Comparison of ENCODE assay signal across 10 mouse cellular contexts in the genomic region with DNA sequence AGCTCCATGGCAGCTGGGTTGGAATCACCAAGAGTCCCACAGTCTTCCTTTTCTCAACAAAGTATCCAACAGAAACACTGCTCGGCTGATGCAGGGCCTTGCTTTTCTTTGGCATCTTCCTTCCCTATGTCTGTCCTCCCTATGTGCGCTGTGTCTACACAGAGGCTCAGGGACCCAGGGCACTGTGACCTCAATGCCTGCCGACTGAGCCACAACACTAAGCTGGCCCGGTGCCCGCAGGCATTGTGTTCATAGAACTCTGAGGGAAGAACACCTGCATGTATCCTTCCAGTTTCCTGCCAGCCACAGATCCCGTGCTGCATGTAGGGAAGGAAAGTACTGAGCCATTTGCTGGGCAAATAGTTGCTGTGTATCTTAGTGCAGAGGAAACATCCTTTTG.
DNase-seq lines count a peak whose midpoint lies in the region; ATAC-seq lines count a peak whose summit lies in the region.
"Had no signal": no experiment of that assay in that cellular context is flagged by ENCODE, and none has a peak within 500 bp of the region (broad histone marks: within the 10 kb centered on the region; RNA-seq: fewer than 3 reads in every experiment).

No protein-coding gene starts in this region.

- H3K9me3 ChIP-seq in heart, embryonic 11.5 days (replicated peaks; ENCODE audit: control insufficient read depth, low read length) = no peaks in the 10 kb centered on the region
- no peaks in the 10 kb centered on the region for H3K9me3 ChIP-seq in kidney, embryonic 16.5 days (ENCODE audit: low read length)
- no peaks in the 10 kb centered on the region for H3K9me3 ChIP-seq in stomach, embryonic 15.5 days

- no peak overlapping the region for H3K4me3 ChIP-seq in heart, embryonic 11.5 days (ENCODE audit: low read depth, low read length)
- no peak overlapping the region for H3K4me3 ChIP-seq in kidney, embryonic 16.5 days (ENCODE audit: low read length)
- H3K4me3 ChIP-seq in stomach, embryonic 15.5 days (replicated peaks) = no peak overlapping the region
- H3K4me3 ChIP-seq: erythroblast, embryonic 14.5 days had no signal

- no peak overlapping the region for H3K9ac ChIP-seq in heart, embryonic 11.5 days (ENCODE audit: low read depth, low read length)
- no peak overlapping the region for H3K9ac ChIP-seq in kidney, embryonic 16.5 days (replicated peaks; ENCODE audit: low read length)
- H3K9ac ChIP-seq in stomach, embryonic 15.5 days = no peak overlapping the region

- 76% methylated on average over 6 of the region's 6 CpGs for WGBS in heart, embryonic 11.5 days (ENCODE audit: insufficient replicate concordance)
- 69% methylated on average over 6 of the region's 6 CpGs for WGBS in kidney, embryonic 16.5 days
- 70% methylated on average over 6 of the region's 6 CpGs for WGBS in stomach, embryonic 15.5 days

- peak; percentile 61 to 67 for DNase-seq in heart, adult 18-20 months
- DNase-seq in adrenal gland, postnatal 25 days = peak; percentile 47
- no peak for DNase-seq in layer of hippocampus, adult 18-20 months (ENCODE audit: low spot score in 2 of 2)
- DNase-seq in spleen, postnatal 14 days (ENCODE audit: low spot score in 2 of 2) = no peak
- DNase-seq in urinary bladder, postnatal 25 days (ENCODE audit: low spot score) = no peak

- no peaks in the 10 kb centered on the region for H3K36me3 ChIP-seq in heart, embryonic 11.5 days (ENCODE audit: control insufficient read depth, insufficient read depth, low read length)
- no peaks in the 10 kb centered on the region for H3K36me3 ChIP-seq in kidney, embryonic 16.5 days (ENCODE audit: insufficient read depth, low read length)
- no peaks in the 10 kb centered on the region for H3K36me3 ChIP-seq in stomach, embryonic 15.5 days

- peaks cover 2% of the 10 kb centered on the region; the same call in 1 of the 2 replicates for H3K27me3 ChIP-seq in heart, embryonic 11.5 days (ENCODE audit: control insufficient read depth, insufficient read depth, low read length)
- H3K27me3 ChIP-seq in kidney, embryonic 16.5 days (ENCODE audit: insufficient read depth, low read length) = no peaks in the 10 kb centered on the region
- H3K27me3 ChIP-seq in stomach, embryonic 15.5 days (replicated peaks) = no peaks in the 10 kb centered on the region

- H3K4me2 ChIP-seq in heart, embryonic 11.5 days = no peak overlapping the region
- no peak overlapping the region for H3K4me2 ChIP-seq in kidney, embryonic 16.5 days (replicated peaks; ENCODE audit: low read depth, low read length)
- no peak overlapping the region for H3K4me2 ChIP-seq in stomach, embryonic 15.5 days

- no peaks in the 10 kb centered on the region for H3K4me1 ChIP-seq in heart, embryonic 11.5 days (ENCODE audit: control insufficient read depth, insufficient read depth, low read length)
- H3K4me1 ChIP-seq in kidney, embryonic 16.5 days (ENCODE audit: insufficient read depth, low read length) = peaks cover 7% of the 10 kb centered on the region; the same call in 1 of the 2 replicates
- 0 out of 2 replicates have a peak, but pooled peaks cover 5% of the 10 kb centered on the region for H3K4me1 ChIP-seq in stomach, embryonic 15.5 days

- no peak overlapping the region for H3K27ac ChIP-seq in heart, embryonic 11.5 days (ENCODE audit: low read depth, low read length)
- 0 out of 2 replicates have a peak overlapping the region, but pooled peaks have one; percentile 13 for H3K27ac ChIP-seq in kidney, embryonic 16.5 days (ENCODE audit: low read length)
- 0 out of 2 replicates have a peak overlapping the region, but pooled peaks have one; percentile 9 for H3K27ac ChIP-seq in stomach, embryonic 15.5 days

- no peak for ATAC-seq in heart, embryonic 11.5 days (replicated peaks; ENCODE audit: insufficient number of reproducible peaks, low FRiP score, low TSS enrichment)
- ATAC-seq in kidney, embryonic 16.5 days (ENCODE audit: low FRiP score, low TSS enrichment) = no peak
- no peak for ATAC-seq in stomach, embryonic 15.5 days (ENCODE audit: insufficient read depth, low FRiP score, low read depth)
- ATAC-seq: CD4-positive, CD25-positive, alpha-beta regulatory T cell, adult 4 months had no signal

Comparison
In these comparisons a context has a peak if more than half of its experiments do, and no peak if none do; other contexts are left out.
1. DNase-seq: peak in heart, adult 18-20 months (2 of 2) and adrenal gland, postnatal 25 days (single experiment); none in layer of hippocampus, adult 18-20 months (0 of 2), spleen, postnatal 14 days (0 of 2) and urinary bladder, postnatal 25 days (single experiment).